Mouse (Mus musculus) midbrain, embryonic 11.5 days (tissue): ENCODE results near the gene Nectin1. TPM values are rescaled to one million over a fixed set of nuclear protein-coding genes. Genes with fewer than 3 reads are reported as not detected.

ENCODE experiments used
- ATAC-seq: fragments of 200-750 bp; cut with Nextera tagmentation; 2 replicates; pipeline ENCODE4 v1.8.0; 2017; ENCODE audit warnings: moderate TSS enrichment, moderate library complexity; ENCODE audit not compliant: low FRiP score
- DNase-seq: peaks from one replicate; pipeline ENCODE4 v3.0.0; 2015; ENCODE audit warnings: low spot score; ENCODE audit errors: missing footprints
- H3K27ac ChIP-seq: fragments of 300-500 bp; sonication (generic); 2 replicates; pipeline ENCODE4 v1.5.1; 2014; ENCODE audit warnings: low read depth, low read length
- H3K27me3 ChIP-seq: fragments of 300-500 bp; sonication (generic); 2 replicates; pipeline ENCODE4 v1.6.1; 2014; ENCODE audit warnings: mild to moderate bottlenecking, low read length, moderate library complexity, mixed read lengths; ENCODE audit not compliant: control insufficient read depth, insufficient read depth
- H3K36me3 ChIP-seq: fragments of 300-500 bp; sonication (generic); 2 replicates; pipeline ENCODE4 v1.6.1; 2014; ENCODE audit warnings: mild to moderate bottlenecking, low read length, moderate library complexity, mixed read lengths; ENCODE audit not compliant: control insufficient read depth, insufficient read depth
- H3K4me1 ChIP-seq: fragments of 300-500 bp; sonication (generic); 2 replicates; pipeline ENCODE4 v1.6.1; 2014; ENCODE audit warnings: low read length; ENCODE audit not compliant: control insufficient read depth, insufficient read depth
- H3K4me2 ChIP-seq: fragments of 300-500 bp; sonication (generic); 2 replicates; pipeline ENCODE4 v1.6.1; 2014; ENCODE audit warnings: mild to moderate bottlenecking, moderate library complexity
- H3K4me3 ChIP-seq: fragments of 300-500 bp; sonication (generic); 2 replicates; pipeline ENCODE4 v1.5.1; 2014; ENCODE audit warnings: low read depth, low read length
- H3K9ac ChIP-seq: fragments of 300-500 bp; sonication (generic); 2 replicates; pipeline ENCODE4 v1.6.1; 2014; ENCODE audit warnings: low read length
- H3K9me3 ChIP-seq: fragments of 300-500 bp; sonication (generic); 2 replicates; pipeline ENCODE4 v1.6.1; 2016; ENCODE audit warnings: low read length; ENCODE audit not compliant: control insufficient read depth
- WGBS: fragments of 180-500 bp; shearing (Covaris S2); extraction: QIAGEN DNeasy Blood & Tissue Kit; methylation state at CpG from one replicate; pipeline ENCODE4 v1.1.7; 2014; 5-methylcytosine and 5-hydroxymethylcytosine counted together
- polyA plus RNA-seq: library from polyadenylated mRNA; unstranded; fragments of >200 nt; fragmentation: Nextera tagmentation; extraction: Ambion mirVana; gene quantifications from 2 replicates; pipeline ENCODE4 v1.2.1, GENCODE M21; 2014

Gene Nectin1
- polyA plus RNA-seq, 1 experiment from 2014 or later, result 8.3 TPM

- no peaks in the 10 kb centered on the region for H3K27me3 ChIP-seq
- H3K9me3 ChIP-seq, result no peaks in the 10 kb centered on the region
- H3K4me2 ChIP-seq, result no peak overlapping the region
- ATAC-seq (no peak), DNase-seq (no peak)
- H3K9ac ChIP-seq, result no peak overlapping the region
- H3K4me1 ChIP-seq, result peaks cover 18% of the 10 kb centered on the region
- no peak overlapping the region for H3K4me3 ChIP-seq
- H3K36me3 ChIP-seq, result no peaks in the 10 kb centered on the region
- WGBS, result 89% methylated on average over 9 of the region's 9 CpGs
- H3K27ac ChIP-seq, result no peak overlapping the region
Measured at GRCm38 (mm10) chr9:43736046-43736730, 7.6 kb upstream of the Nectin1 start.

DNA sequence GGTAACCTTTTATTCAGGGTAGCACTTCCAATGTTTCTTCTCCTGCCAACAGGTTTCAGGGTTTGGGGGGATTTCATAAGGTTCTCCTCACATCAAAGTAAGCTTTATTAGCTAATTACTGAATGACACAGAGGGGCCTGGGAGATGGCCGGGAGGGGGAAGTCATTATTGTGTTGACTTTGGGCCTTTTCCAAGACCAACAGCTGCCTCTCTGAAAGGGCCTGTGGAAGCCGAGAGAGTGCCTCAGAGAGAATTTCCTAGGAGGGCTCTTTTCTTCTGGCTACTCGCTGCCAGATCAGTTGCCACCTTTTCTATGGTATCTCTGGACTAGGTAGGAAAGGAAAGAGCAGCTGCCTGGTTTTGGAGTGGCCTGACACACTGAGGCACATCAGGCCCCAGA is 6.5 kb upstream of the Nectin1 start:
- no peak overlapping the region; the same call in 1 of the 2 replicates for H3K27ac ChIP-seq
- DNase-seq (no peak), ATAC-seq (no peak)
- WGBS, result 19% methylated on average over 3 of the region's 3 CpGs
- no peak overlapping the region for H3K4me2 ChIP-seq
- no peaks in the 10 kb centered on the region for H3K27me3 ChIP-seq
- no peak overlapping the region for H3K9ac ChIP-seq
- H3K4me3 ChIP-seq, result no peak overlapping the region
- H3K9me3 ChIP-seq, result no peaks in the 10 kb centered on the region
- H3K36me3 ChIP-seq, result no peaks in the 10 kb centered on the region
- peaks cover 18% of the 10 kb centered on the region for H3K4me1 ChIP-seq

DNA sequence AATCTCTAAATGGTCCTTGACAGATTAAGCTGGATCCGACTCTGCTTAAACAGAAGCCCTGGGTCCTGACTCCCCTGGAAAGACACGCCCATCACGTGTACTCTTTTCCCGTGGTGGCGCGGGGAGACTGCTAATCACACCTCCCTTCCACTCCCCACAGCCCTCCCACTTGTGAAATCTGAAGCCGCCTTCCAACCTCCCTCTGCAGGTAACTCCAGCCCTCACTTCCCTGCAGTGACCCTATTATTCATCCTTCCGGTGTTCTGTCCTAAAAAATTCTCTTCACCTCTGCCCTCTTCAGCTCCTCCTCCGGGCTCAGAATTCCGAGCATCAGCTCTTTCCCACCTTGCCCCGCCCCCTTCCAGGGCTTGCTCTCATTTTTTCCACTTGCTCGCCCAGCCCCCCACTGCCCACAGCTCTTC is 5.9 kb upstream of the Nectin1 start:
- Histone ChIP-seq H3K36me3 (no peaks in the 10 kb centered on the region), H3K4me3 (no peak overlapping the region), H3K9me3 (no peaks in the 10 kb centered on the region), H3K27me3 (no peaks in the 10 kb centered on the region), H3K9ac (no peak overlapping the region), H3K27ac (no peak overlapping the region), H3K4me1 (peaks cover 23% of the 10 kb centered on the region), H3K4me2 (peak overlapping the region; percentile 35)
- ATAC-seq, result peak; percentile 48; the same call in 1 of the 2 replicates
- DNase-seq, result no peak
- WGBS, result 2% methylated on average over 12 of the region's 12 CpGs

- H3K4me1 ChIP-seq, result peaks cover 27% of the 10 kb centered on the region
- ATAC-seq, result no peak
- DNase-seq, result no peak
- no peaks in the 10 kb centered on the region for H3K9me3 ChIP-seq
- no peaks in the 10 kb centered on the region for H3K27me3 ChIP-seq
- H3K9ac ChIP-seq, result no peak overlapping the region
- no peak overlapping the region for H3K27ac ChIP-seq
- H3K36me3 ChIP-seq, result no peaks in the 10 kb centered on the region
- no peak overlapping the region; the same call in 1 of the 2 replicates for H3K4me2 ChIP-seq
- WGBS, result 31% methylated on average over 6 of the region's 6 CpGs
- H3K4me3 ChIP-seq, result no peak overlapping the region
Measured at GRCm38 (mm10) chr9:43738480-43739084, 5.2 kb upstream of the Nectin1 start.

- Histone ChIP-seq H3K4me3 (no peak overlapping the region), H3K36me3 (no peaks in the 10 kb centered on the region), H3K27me3 (no peaks in the 10 kb centered on the region), H3K4me1 (peaks cover 31% of the 10 kb centered on the region), H3K4me2 (no peak overlapping the region), H3K9me3 (no peaks in the 10 kb centered on the region), H3K9ac (no peak overlapping the region), H3K27ac (no peak overlapping the region)
- ATAC-seq (no peak), DNase-seq (no peak)
- WGBS, result 81% methylated on average over 2 of the region's 2 CpGs
Measured at GRCm38 (mm10) chr9:43741277-43741676, 2.5 kb upstream of the Nectin1 start.

DNA sequence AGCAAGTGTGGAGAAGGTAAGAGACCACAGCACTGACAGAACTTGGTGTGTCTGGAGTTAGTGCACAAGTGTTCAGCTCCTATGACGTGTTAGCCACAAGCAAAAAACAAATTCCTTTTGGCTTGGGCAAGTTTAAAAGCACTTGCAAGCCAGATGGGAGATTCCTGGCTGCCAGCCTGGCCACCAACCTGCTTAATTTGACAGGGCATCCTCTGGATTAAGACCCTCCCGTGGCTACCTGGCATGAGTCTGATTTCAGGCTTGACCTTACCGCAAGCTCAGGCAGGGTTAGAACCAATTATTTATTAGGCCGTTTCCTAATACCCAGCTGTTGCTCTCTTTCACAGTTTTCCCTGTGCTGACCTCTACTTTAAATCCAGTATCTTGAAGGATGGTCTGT is 1.7 kb upstream of the Nectin1 start:
- Histone ChIP-seq H3K27me3 (no peaks in the 10 kb centered on the region), H3K27ac (no peak overlapping the region), H3K9me3 (no peaks in the 10 kb centered on the region), H3K36me3 (no peaks in the 10 kb centered on the region), H3K4me1 (peaks cover 36% of the 10 kb centered on the region), H3K4me2 (no peak overlapping the region), H3K4me3 (no peak overlapping the region), H3K9ac (no peak overlapping the region)
- 73% methylated on average over 4 of the region's 4 CpGs for WGBS
- ATAC-seq (no peak), DNase-seq (no peak)

DNA sequence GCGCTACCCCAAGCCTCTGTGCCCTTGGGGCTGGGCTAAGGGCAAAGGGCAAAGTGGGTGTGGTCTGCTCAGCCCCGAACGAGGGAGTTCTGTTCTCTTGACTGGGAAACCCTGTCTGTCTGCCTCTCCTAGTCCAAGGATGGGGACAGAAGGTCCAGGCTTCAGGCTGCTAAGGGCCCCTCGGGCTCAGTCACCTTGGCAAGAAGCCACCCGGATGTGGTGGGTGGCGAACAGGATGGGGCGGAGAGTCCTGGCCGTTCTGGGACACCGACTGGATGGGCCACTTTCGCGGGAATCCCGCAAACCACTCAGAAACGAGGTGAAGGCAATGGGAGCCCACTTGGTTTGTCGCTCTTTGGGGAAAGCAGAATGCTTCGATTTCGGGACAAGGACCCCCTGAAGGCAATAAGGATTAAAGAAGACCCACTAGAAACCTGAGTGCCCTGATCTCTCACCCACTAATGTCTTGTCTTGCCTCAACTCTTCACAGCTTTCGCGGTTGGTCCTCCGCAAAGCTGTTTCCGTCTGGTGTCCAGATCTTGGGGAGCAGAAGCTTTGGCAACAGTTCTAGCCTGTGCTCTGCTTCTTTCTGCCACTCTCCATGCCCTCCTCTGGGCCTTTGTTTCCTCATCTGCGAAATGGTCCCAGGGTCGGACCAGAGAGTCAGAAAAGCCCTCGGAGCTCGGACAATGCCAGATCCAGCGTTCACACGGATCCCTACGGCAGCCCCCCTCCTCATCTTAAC is 710 bp upstream of the Nectin1 start:
- Histone ChIP-seq H3K4me2 (peak overlapping the region; percentile 83), H3K4me1 (peaks cover 37% of the 10 kb centered on the region), H3K4me3 (peak overlapping the region; percentile 98), H3K9ac (peak overlapping the region; percentile 98), H3K9me3 (no peaks in the 10 kb centered on the region), H3K36me3 (no peaks in the 10 kb centered on the region), H3K27me3 (no peaks in the 10 kb centered on the region), H3K27ac (0 out of 2 replicates have a peak overlapping the region, but pooled peaks have one; percentile 94)
- ATAC-seq, result no peak
- DNase-seq, result peak; percentile 97
- under 1% methylated on average over 27 of the region's 27 CpGs for WGBS

DNA sequence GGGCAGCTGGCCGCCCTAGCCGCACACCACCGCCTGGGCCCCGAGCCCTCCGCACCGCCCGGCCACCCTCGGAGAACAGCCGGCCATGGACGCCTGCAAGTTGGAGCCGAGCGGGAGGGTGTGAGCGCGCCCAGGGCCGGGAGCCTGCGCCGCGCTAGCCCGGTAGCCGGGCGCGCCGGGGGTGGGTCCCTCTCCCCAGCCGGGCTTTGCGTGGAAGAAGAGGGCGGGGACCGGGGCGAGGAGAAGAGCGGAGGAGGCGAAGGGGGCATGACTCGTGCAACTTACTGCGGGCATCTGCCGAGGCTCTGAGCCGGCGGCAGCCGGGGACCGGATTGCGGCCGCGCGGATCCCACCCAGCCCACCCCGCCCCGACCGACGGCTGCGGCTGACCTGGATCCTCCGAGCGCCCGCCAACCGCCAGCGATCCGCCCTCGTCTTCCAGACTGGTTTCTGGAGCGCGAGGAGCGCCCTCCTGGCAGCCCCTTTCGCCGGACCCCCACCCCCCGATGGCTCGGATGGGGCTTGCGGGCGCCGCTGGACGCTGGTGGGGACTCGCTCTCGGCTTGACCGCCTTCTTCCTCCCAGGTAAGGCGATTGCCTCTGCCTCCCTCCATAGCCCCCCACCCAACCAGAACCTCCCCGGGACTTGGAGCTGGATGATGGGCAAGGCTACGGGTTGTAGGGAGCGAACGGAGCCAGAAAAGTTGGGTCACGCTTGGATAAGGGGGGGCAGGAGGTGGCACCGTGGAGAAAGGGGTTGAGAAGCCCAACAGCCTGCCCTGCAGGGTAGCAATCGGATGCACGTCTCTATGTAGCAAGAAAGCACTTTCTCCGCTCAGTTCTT is 576 bp downstream of the Nectin1 start:
- ATAC-seq (peak; percentile 0), DNase-seq (peak; percentile 95)
- Histone ChIP-seq H3K4me1 (peaks cover 41% of the 10 kb centered on the region), H3K4me2 (peak overlapping the region; percentile 83), H3K4me3 (peak overlapping the region; percentile 98), H3K27me3 (no peaks in the 10 kb centered on the region), H3K27ac (peak overlapping the region; percentile 94), H3K36me3 (no peaks in the 10 kb centered on the region), H3K9me3 (no peaks in the 10 kb centered on the region), H3K9ac (peak overlapping the region; percentile 98)
- 0% methylated on average over 55 of the region's 77 CpGs for WGBS
